Mouse (Mus musculus): ENCODE results near the gene Gm3676. TPM values are rescaled to one million over a fixed set of nuclear protein-coding genes. Genes with fewer than 3 reads are reported as not detected.
"Not testable (repeated sequence)": the region's sequence is repeated elsewhere in the genome, so short reads cannot be mapped to it uniquely, and the experiment has no call there.

Gm3676 gene
- not detected in 2 replicates for polyA plus RNA-seq (2014; fragmentation: Nextera tagmentation; extraction: Ambion mirVana)

DNA sequence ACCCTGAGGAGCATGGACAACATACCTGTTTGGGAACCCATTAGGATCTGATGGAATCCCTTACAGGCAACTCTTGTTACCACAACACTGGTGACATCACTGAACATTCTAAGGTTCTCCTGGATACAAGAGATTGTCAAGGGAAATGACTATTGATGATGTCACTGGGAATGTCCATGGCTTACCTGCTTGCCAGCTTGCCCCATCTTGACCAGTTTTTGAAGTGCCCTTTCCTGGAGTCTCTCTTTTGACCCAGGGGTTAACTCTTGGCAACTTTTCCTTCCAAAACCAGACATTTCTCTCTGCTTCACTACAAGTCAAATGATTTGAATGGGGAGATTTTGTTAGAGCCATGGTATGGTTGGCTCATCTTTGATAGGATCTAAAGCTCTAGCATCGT, at the start of gene Gm3676:
TSS of gene Gm3676 (minus strand) at position 101 of the 400 bp plus-strand sequence.
- not testable (repeated sequence) for H3K27ac ChIP-seq (ENCODE audit: low read depth, low read length); ATAC-seq (replicated peaks; ENCODE audit: low FRiP score); H3K4me1 ChIP-seq (replicated peaks; ENCODE audit: control insufficient read depth, insufficient read depth, low read length); H3K4me2 ChIP-seq (ENCODE audit: low read depth, low read length, severe bottlenecking); DNase-seq (ENCODE audit: low spot score); H3K27me3 ChIP-seq (ENCODE audit: control insufficient read depth, insufficient read depth, low read length); H3K9me3 ChIP-seq (ENCODE audit: control insufficient read depth, low read length); H3K9ac ChIP-seq (ENCODE audit: low read length); H3K36me3 ChIP-seq (ENCODE audit: control insufficient read depth, insufficient read depth, low read length); H3K4me3 ChIP-seq (ENCODE audit: low read depth, low read length)
- no CpG with 5 or more reads among the region's 1 CpGs for WGBS

DNA sequence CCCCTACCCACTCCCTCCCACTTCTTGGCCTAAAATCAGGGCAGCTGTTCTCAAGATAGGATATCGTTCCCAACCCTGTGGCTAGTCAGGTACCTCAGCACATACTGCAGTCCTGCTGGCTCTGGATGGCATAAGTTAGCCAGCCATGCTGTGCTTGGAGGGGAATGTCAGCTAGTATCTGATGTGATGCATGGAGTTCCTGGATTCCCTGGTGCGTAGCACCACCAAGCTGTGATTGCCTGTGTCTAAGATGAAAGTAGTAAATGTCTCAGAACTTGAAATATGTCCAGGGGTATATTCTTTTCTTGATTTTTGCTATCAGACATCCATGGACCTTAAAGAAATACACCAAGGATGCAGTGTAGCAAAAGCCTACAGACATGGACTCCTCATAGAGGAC, 1.9 kb upstream of the Gm3676 start:
- not testable (repeated sequence) for H3K9ac ChIP-seq (ENCODE audit: low read length); H3K4me3 ChIP-seq (ENCODE audit: low read depth, low read length); DNase-seq (ENCODE audit: low spot score); H3K4me2 ChIP-seq (ENCODE audit: low read depth, low read length, severe bottlenecking); H3K27ac ChIP-seq (ENCODE audit: low read depth, low read length); ATAC-seq (replicated peaks; ENCODE audit: low FRiP score); H3K27me3 ChIP-seq (ENCODE audit: control insufficient read depth, insufficient read depth, low read length); H3K36me3 ChIP-seq (ENCODE audit: control insufficient read depth, insufficient read depth, low read length); H3K4me1 ChIP-seq (replicated peaks; ENCODE audit: control insufficient read depth, insufficient read depth, low read length); H3K9me3 ChIP-seq (ENCODE audit: control insufficient read depth, low read length)
- 81% methylated on average over 2 of the region's 2 CpGs for WGBS

DNA sequence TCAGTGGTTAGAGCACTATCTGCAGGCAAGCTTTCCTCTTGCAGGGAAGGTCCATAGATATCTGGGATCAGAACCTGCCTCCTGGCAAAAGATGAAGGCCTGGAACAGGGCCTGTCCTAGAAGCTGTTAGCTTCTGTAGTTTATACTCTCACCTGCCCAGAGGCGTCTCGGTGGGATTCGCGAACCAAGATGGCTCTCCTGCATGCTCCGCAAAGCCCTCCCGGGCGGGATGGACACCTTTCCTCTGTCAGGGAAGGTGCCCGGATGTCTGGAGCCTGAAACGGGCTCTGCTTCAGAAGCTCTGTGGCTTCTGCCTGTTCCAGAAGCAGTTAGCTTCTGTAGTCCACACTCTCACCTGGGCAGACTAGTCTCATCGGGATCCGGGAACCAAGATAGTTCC, 16.1 kb downstream of the Gm3676 start:
- not testable (repeated sequence) for H3K27me3 ChIP-seq (ENCODE audit: control insufficient read depth, insufficient read depth, low read length)

DNA sequence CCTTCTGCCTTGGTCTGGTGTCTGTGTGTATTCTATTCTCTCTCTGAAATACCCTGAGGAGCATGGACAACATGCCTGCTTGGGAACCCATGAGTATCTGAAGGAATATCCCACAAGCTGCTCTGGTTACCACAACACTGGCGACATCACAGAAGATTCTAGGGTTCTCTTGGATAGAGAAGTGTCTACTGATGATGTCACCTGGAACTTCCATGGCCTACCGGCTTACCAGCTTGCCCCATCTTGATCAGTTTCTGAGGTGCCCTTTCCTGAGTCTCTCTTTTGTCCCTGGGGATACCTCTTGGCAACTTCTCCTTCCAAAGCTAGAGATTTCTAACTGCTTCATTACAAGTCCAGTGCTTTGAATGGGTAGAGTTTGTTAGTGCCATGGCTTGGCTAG, 21.8 kb downstream of the Gm3676 start, which contains the start of gene Gm3072:
TSS of gene Gm3072 (minus strand) at position 101 of the 400 bp plus-strand sequence.
- not testable (repeated sequence) for H3K4me2 ChIP-seq (ENCODE audit: low read depth, low read length, severe bottlenecking); ATAC-seq (replicated peaks; ENCODE audit: low FRiP score); H3K36me3 ChIP-seq (ENCODE audit: control insufficient read depth, insufficient read depth, low read length); H3K27me3 ChIP-seq (ENCODE audit: control insufficient read depth, insufficient read depth, low read length); H3K4me3 ChIP-seq (ENCODE audit: low read depth, low read length); H3K27ac ChIP-seq (ENCODE audit: low read depth, low read length); H3K4me1 ChIP-seq (replicated peaks; ENCODE audit: control insufficient read depth, insufficient read depth, low read length); H3K9ac ChIP-seq (ENCODE audit: low read length); H3K9me3 ChIP-seq (ENCODE audit: control insufficient read depth, low read length); DNase-seq (ENCODE audit: low spot score)
- WGBS = 80% methylated on average over 1 of the region's 2 CpGs

More for the DNA sequence above, 16.1 kb downstream of the Gm3676 start:
- not testable (repeated sequence) for H3K4me1 ChIP-seq (replicated peaks; ENCODE audit: control insufficient read depth, insufficient read depth, low read length); H3K9ac ChIP-seq (ENCODE audit: low read length); DNase-seq (ENCODE audit: low spot score); H3K27ac ChIP-seq (ENCODE audit: low read depth, low read length); H3K4me3 ChIP-seq (ENCODE audit: low read depth, low read length); H3K9me3 ChIP-seq (ENCODE audit: control insufficient read depth, low read length); H3K4me2 ChIP-seq (ENCODE audit: low read depth, low read length, severe bottlenecking); H3K36me3 ChIP-seq (ENCODE audit: control insufficient read depth, insufficient read depth, low read length); ATAC-seq (replicated peaks; ENCODE audit: low FRiP score)
- WGBS = 96% methylated on average over 8 of the region's 11 CpGs

DNA sequence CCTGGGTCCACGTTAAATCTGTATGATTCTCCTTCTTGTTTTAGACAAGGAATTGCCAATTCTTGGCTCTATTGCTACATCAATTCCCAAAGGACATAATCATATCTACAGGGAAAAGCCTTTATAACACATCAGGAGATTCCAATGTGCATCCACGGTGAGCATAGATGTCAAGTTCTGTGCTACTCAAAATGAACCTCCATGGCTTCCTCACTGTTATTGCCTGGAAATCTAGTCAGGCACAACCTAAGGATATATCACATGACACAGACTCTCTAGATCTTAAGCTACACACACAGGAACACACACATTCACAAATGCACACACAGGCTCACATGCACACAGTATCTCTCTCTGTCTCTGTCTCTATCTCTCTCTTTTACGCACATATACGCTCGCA, 23.8 kb downstream of the Gm3676 start:
- WGBS = 95% methylated on average over 4 of the region's 5 CpGs
- H3K4me3 ChIP-seq (ENCODE audit: low read depth, low read length); H3K9ac ChIP-seq (ENCODE audit: low read length); H3K9me3 ChIP-seq (ENCODE audit: control insufficient read depth, low read length); H3K27ac ChIP-seq (ENCODE audit: low read depth, low read length); H3K4me1 ChIP-seq (replicated peaks; ENCODE audit: control insufficient read depth, insufficient read depth, low read length); DNase-seq (ENCODE audit: low spot score); H3K27me3 ChIP-seq (ENCODE audit: control insufficient read depth, insufficient read depth, low read length); H3K4me2 ChIP-seq (ENCODE audit: low read depth, low read length, severe bottlenecking); ATAC-seq (replicated peaks; ENCODE audit: low FRiP score); H3K36me3 ChIP-seq (ENCODE audit: control insufficient read depth, insufficient read depth, low read length): not testable (repeated sequence)

DNA sequence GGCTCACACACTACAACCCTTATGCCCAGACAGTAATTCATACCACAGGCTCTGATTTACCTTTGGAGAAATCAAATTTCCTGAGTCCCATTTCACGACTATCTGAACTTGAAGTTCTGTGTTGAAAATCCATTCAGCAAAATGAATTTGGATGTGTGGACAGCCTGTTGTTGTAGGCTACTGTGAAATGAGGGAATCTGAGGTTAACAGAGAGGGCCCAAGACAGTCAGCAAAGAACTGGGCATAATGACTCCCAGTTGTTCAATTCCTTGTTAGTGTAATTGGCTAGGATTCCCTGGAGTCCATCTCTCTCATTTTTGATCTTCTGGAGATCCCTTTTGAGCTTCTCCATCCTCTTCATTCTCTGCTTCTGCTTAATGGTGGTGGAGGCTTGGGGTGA, 35.6 kb downstream of the Gm3676 start:
- 89% methylated on average over 1 of the region's 1 CpGs for WGBS
- not testable (repeated sequence) for H3K27ac ChIP-seq (ENCODE audit: low read depth, low read length); ATAC-seq (replicated peaks; ENCODE audit: low FRiP score); H3K27me3 ChIP-seq (ENCODE audit: control insufficient read depth, insufficient read depth, low read length); H3K4me2 ChIP-seq (ENCODE audit: low read depth, low read length, severe bottlenecking); H3K9ac ChIP-seq (ENCODE audit: low read length); DNase-seq (ENCODE audit: low spot score); H3K4me3 ChIP-seq (ENCODE audit: low read depth, low read length); H3K9me3 ChIP-seq (ENCODE audit: control insufficient read depth, low read length); H3K4me1 ChIP-seq (replicated peaks; ENCODE audit: control insufficient read depth, insufficient read depth, low read length); H3K36me3 ChIP-seq (ENCODE audit: control insufficient read depth, insufficient read depth, low read length)

DNA sequence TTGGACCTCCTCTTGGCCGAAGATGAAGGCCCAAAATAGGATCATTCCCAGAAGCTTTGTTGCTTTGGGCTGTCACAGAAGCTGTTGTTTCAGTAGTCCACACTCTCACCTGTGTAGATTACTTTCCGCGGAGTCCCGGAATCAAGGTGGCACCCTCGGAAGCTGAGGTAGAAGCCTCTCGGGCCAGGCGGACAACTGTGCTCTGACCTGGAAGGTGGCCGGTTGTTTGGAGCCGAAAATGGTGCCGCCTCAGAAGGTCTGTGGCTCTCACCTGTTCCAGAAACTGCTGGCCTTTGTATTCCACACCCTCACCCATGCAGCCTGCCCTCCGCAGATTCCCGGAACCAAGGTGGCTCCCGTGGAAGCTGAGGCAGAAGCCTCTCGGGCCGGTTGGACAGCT, 45.4 kb downstream of the Gm3676 start:
- ATAC-seq (replicated peaks; ENCODE audit: low FRiP score); H3K9ac ChIP-seq (ENCODE audit: low read length); H3K9me3 ChIP-seq (ENCODE audit: control insufficient read depth, low read length); H3K4me1 ChIP-seq (replicated peaks; ENCODE audit: control insufficient read depth, insufficient read depth, low read length); H3K4me2 ChIP-seq (ENCODE audit: low read depth, low read length, severe bottlenecking); H3K4me3 ChIP-seq (ENCODE audit: low read depth, low read length); DNase-seq (ENCODE audit: low spot score); H3K36me3 ChIP-seq (ENCODE audit: control insufficient read depth, insufficient read depth, low read length); H3K27ac ChIP-seq (ENCODE audit: low read depth, low read length); H3K27me3 ChIP-seq (ENCODE audit: control insufficient read depth, insufficient read depth, low read length): not testable (repeated sequence)
- WGBS = 91% methylated on average over 15 of the region's 15 CpGs

Other genes with a start within 250 kb of the Gm3676 start
- gene Gm6482, start 238.2 kb downstream of the Gm3676 start, polyA plus RNA-seq (2014; fragmentation: Nextera tagmentation; extraction: Ambion mirVana) = not detected in 2 replicates
- gene Gm7954, start 193.0 kb downstream of the Gm3676 start, polyA plus RNA-seq (2014; fragmentation: Nextera tagmentation; extraction: Ambion mirVana) = not detected in 2 replicates
- not detected in 2 replicates for gene Gm3486, start 157.0 kb downstream of the Gm3676 start, polyA plus RNA-seq (2014; fragmentation: Nextera tagmentation; extraction: Ambion mirVana)
- not detected in 2 replicates for gene Gm7970, start 90.9 kb downstream of the Gm3676 start, polyA plus RNA-seq (2014; fragmentation: Nextera tagmentation; extraction: Ambion mirVana)
- not detected in 2 replicates for gene 1700049E17Rik2, start 73.3 kb downstream of the Gm3676 start, polyA plus RNA-seq (2014; fragmentation: Nextera tagmentation; extraction: Ambion mirVana)
- gene Gm3072, start 21.9 kb downstream of the Gm3676 start, polyA plus RNA-seq (2014; fragmentation: Nextera tagmentation; extraction: Ambion mirVana) = not detected in 2 replicates
- gene Gm8068, start 55.4 kb upstream of the Gm3676 start, polyA plus RNA-seq (2014; fragmentation: Nextera tagmentation; extraction: Ambion mirVana) = not detected in 2 replicates
- not detected in 2 replicates for gene Gm7929, start 104.1 kb upstream of the Gm3676 start, polyA plus RNA-seq (2014; fragmentation: Nextera tagmentation; extraction: Ambion mirVana)
- gene Gm47189, start 126.0 kb upstream of the Gm3676 start, polyA plus RNA-seq (2014; fragmentation: Nextera tagmentation; extraction: Ambion mirVana) = not detected in 2 replicates